ENCODE assay signal across 19 mouse cellular contexts in the genomic region with DNA sequence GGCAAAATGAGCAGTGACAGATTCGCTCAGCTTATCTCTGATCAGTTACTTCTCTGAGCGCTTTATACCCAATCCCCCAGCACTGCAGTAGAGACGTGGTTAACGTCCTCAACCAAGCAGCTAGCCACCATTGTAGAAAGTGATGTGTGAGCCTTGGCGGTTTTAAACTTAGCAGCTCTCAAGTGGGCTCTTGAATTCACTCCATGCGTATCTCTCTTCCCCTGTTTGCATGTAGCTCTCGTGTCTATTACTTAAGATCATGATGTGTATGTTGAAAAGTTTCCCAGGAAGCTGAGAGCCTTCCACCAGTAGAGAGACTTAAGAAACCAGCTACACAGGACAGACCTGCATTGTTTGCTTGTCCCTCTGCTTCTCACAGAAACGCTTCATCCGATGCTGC.
"Had no signal": no experiment of that assay in that cellular context is flagged by ENCODE, and none has a peak within 500 bp of the region (broad histone marks: within the 10 kb centered on the region; RNA-seq: fewer than 3 reads in every experiment).

No protein-coding gene starts in this region.

- DNase-seq: kidney, adult 8-10 months; kidney, postnatal 10 days; kidney, postnatal 36 days; layer of hippocampus, postnatal 36 days; liver, embryonic 13.5 days; midbrain, embryonic 14.5 days; right cerebral cortex, adult 18-20 months; right cerebral cortex, postnatal 14 days; right cerebral cortex, postnatal 4 days; thymus, adult 2 months; thymus, postnatal 14 days; thymus, postnatal 4 days had no signal

- H3K4me3 ChIP-seq: kidney, embryonic 15.5 days; left cerebral cortex, adult 2 months; liver, embryonic 13.5 days; lung, embryonic 15.5 days; neural tube, embryonic 12.5 days; neural tube, embryonic 15.5 days had no signal

- H3K27ac ChIP-seq: kidney, embryonic 15.5 days; left cerebral cortex, adult 2 months; liver, embryonic 13.5 days; lung, embryonic 15.5 days; neural tube, embryonic 12.5 days; neural tube, embryonic 15.5 days; stomach, postnatal 0 days had no signal

- H3K9me3 ChIP-seq: liver, embryonic 13.5 days; lung, embryonic 15.5 days; neural tube, embryonic 15.5 days had no signal

- H3K9ac ChIP-seq: kidney, embryonic 15.5 days; liver, embryonic 13.5 days; lung, embryonic 15.5 days; neural tube, embryonic 12.5 days; neural tube, embryonic 15.5 days had no signal

- H3K4me2 ChIP-seq: kidney, embryonic 15.5 days; liver, embryonic 13.5 days; lung, embryonic 15.5 days; midbrain, embryonic 11.5 days; neural tube, embryonic 12.5 days; neural tube, embryonic 15.5 days had no signal

- H3K27me3 ChIP-seq: kidney, embryonic 15.5 days; liver, embryonic 13.5 days; lung, embryonic 15.5 days; neural tube, embryonic 12.5 days; neural tube, embryonic 15.5 days had no signal

- H3K4me1 ChIP-seq: liver, embryonic 13.5 days had no signal
